Mouse (Mus musculus) G1E (cell line): ENCODE data around the gene Gpc6.

Source experiments
- CTCF ChIP-seq: IDR thresholded peaks from 2 replicates; pipeline ENCODE4 v1.5.1; 2012; ENCODE audit warnings: low read depth, low read length, inconsistent platforms, mixed read lengths
- GATA1 ChIP-seq: IDR thresholded peaks from 2 replicates; pipeline ENCODE4 v1.6.1; 2012; ENCODE audit warnings: borderline replicate concordance, low read length, inconsistent platforms, mixed read lengths
- POLR2AphosphoS5 ChIP-seq: IDR thresholded peaks from 2 replicates; pipeline ENCODE4 v1.6.1; 2012; ENCODE audit warnings: low read depth, low read length, inconsistent platforms; ENCODE audit not compliant: insufficient replicate concordance
- TAL1 ChIP-seq: conservative IDR thresholded peaks from 2 replicates; pipeline ENCODE4 v1.6.1; 2012; ENCODE audit warnings: low read depth, low read length, inconsistent platforms, mixed read lengths

DNA sequence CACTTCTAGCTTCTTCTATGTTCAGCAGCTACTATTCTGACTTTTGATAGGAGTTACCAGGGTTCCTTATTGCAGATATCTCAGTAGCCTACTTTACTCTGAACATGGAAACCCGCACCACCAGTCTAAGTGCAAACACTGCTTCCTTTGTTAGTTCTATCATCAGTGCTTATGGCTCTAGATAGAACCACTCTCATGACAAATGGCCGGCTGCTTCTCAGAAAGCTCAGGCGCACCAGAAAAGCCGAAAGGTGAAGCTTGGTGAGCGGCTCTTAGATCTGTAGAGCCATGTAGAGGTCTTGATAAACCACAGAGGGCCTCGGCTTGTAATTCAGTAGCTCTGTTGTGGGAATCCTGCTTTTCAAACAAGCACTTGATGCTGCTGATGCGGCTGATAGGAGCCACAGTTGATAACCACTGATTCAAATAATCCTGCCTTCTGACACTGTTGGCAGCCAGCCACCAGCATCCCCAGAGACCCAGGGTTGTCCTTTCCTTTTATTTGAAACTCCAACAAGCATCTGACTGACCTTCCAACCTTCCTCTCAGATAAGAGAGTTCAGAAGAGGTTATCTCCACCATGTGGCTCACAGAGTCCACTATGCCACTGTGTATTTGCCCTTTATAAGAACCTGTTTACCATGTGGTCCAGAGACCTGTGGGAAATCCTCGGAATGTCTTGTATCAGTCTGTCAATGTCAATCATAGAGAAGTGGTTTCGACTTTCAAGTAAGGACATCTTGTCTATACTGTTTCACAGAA is 723.3 kb downstream of the Gpc6 start:
- TF ChIP-seq CTCF = no peak
- no peak for TF ChIP-seq GATA1
- no peak for TF ChIP-seq TAL1
- TF ChIP-seq POLR2AphosphoS5 = no peak
